Mouse (Mus musculus): Measurements from ENCODE around the gene Otop2. TPM values are rescaled to one million over a fixed set of nuclear protein-coding genes. Genes with fewer than 3 reads are reported as not detected.

Gene Otop2
- polyA plus RNA-seq, 2 experiments, result not detected

- Histone ChIP-seq H3K9me3 (ENCODE audit: control insufficient read depth, low read length) (no peaks in the 10 kb centered on the region), H3K4me3 (ENCODE audit: insufficient read depth in 1 of 2, low read depth in 2 of 2, low read length in 2 of 2) (no peak overlapping the region), H3K9ac (replicated peaks) (no peak overlapping the region), H3K4me1 (replicated peaks; ENCODE audit: control insufficient read depth in 2 of 2, insufficient read depth in 2 of 2, low read length in 1 of 2) (peaks cover 0 to 5% of the 10 kb centered on the region in 2 experiments; a peak in 2 of 4 replicates), H3K27ac (no peak overlapping the region), H3K27me3 (ENCODE audit: control insufficient read depth, insufficient read depth, low read length) (no peaks in the 10 kb centered on the region), H3K4me2 (ENCODE audit: low read depth) (no peak overlapping the region), H3K36me3 (replicated peaks; ENCODE audit: control insufficient read depth, insufficient read depth, low read depth) (no peaks in the 10 kb centered on the region)
- DNase-seq (ENCODE audit: low read depth in 3 of 3, low spot score in 3 of 3) (no peak), ATAC-seq (ENCODE audit: insufficient read depth) (no peak)
- WGBS (ENCODE audit: insufficient replicate concordance), result 61% methylated on average over 19 of the region's 19 CpGs
- no peak for TF ChIP-seq EP300 (IDR thresholded peaks at IDR 0.05; ENCODE audit: low read depth)
- no peak for TF ChIP-seq CTCF (IDR thresholded peaks at IDR 0.05; ENCODE audit: low read depth)
These were observed 20.6 kb upstream of the Otop2 start for GRCm38 (mm10) chr11:115286201-115286993.

DNA sequence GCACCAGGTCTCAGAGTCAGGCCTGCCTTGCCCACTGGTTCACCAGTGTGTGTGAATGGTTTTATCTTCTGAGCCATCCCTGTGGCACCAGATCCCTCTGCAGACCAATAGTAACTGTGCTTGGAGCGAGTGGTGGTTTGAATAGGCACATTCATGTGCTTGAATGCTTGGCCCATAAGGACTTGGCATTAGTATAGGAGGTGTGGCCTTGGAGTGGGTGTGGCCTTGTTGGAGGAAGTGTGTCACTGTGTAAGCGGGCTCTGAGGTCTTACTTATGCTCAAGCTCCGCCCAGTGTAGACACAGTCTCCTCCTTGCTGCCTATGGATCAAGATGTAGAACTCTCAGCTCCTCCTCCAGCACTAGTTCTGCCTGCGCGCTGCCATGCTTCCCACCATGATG lies 19.6 kb upstream of the Otop2 start:
- no peak overlapping the region for H3K9ac ChIP-seq (replicated peaks)
- H3K27ac ChIP-seq, result no peak overlapping the region
- H3K36me3 ChIP-seq (replicated peaks; ENCODE audit: control insufficient read depth, insufficient read depth, low read depth), result no peaks in the 10 kb centered on the region
- ATAC-seq (ENCODE audit: insufficient read depth) (no peak), DNase-seq (ENCODE audit: low read depth in 3 of 3, low spot score in 3 of 3) (no peak)
- H3K27me3 ChIP-seq (ENCODE audit: control insufficient read depth, insufficient read depth, low read length), result no peaks in the 10 kb centered on the region
- H3K9me3 ChIP-seq (ENCODE audit: control insufficient read depth, low read length), result no peaks in the 10 kb centered on the region
- peaks cover 0 to 7% of the 10 kb centered on the region in 2 experiments; a peak in 2 of 4 replicates for H3K4me1 ChIP-seq (replicated peaks; ENCODE audit: control insufficient read depth in 2 of 2, insufficient read depth in 2 of 2, low read length in 1 of 2)
- 61% methylated on average over 5 of the region's 5 CpGs for WGBS (ENCODE audit: insufficient replicate concordance)
- no peak overlapping the region for H3K4me3 ChIP-seq (ENCODE audit: insufficient read depth in 1 of 2, low read depth in 2 of 2, low read length in 2 of 2)
- no peak for TF ChIP-seq CTCF (IDR thresholded peaks at IDR 0.05; ENCODE audit: low read depth)
- no peak for TF ChIP-seq EP300 (IDR thresholded peaks at IDR 0.05; ENCODE audit: low read depth)
- H3K4me2 ChIP-seq (ENCODE audit: low read depth), result no peak overlapping the region

DNA sequence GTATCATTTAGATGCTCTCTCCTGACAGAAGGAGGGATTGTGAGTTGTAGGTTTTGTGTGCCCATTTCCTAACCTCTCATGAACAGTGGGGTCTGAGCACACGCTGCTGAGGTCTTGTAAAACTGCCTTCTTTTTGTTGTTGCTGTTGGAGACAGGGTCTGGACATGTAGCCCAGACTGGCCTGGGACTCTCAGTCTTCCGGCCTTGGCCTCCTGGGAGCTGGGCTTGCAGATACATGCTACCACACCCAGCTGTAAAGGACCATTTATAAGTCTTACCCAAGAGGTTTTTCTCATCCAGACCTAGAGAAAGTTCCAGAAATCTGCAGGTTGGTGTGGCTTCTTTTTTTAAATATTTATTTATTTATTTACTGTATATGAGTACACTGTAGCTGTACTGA lies 18.7 kb upstream of the Otop2 start:
- no peak overlapping the region for H3K9ac ChIP-seq (replicated peaks)
- H3K4me3 ChIP-seq (ENCODE audit: insufficient read depth in 1 of 2, low read depth in 2 of 2, low read length in 2 of 2), result no peak overlapping the region
- DNase-seq (ENCODE audit: low read depth in 3 of 3, low spot score in 3 of 3) (no peak), ATAC-seq (ENCODE audit: insufficient read depth) (no peak)
- H3K9me3 ChIP-seq (ENCODE audit: control insufficient read depth, low read length), result no peaks in the 10 kb centered on the region
- no peak overlapping the region for H3K27ac ChIP-seq
- H3K4me2 ChIP-seq (ENCODE audit: low read depth), result no peak overlapping the region
- H3K36me3 ChIP-seq (replicated peaks; ENCODE audit: control insufficient read depth, insufficient read depth, low read depth), result no peaks in the 10 kb centered on the region
- no peak for TF ChIP-seq EP300 (IDR thresholded peaks at IDR 0.05; ENCODE audit: low read depth)
- no peak for TF ChIP-seq CTCF (IDR thresholded peaks at IDR 0.05; ENCODE audit: low read depth)
- peaks cover 0 to 7% of the 10 kb centered on the region in 2 experiments; a peak in 2 of 4 replicates for H3K4me1 ChIP-seq (replicated peaks; ENCODE audit: control insufficient read depth in 2 of 2, insufficient read depth in 2 of 2, low read length in 1 of 2)
- 61% methylated on average over 2 of the region's 2 CpGs for WGBS (ENCODE audit: insufficient replicate concordance)
- no peaks in the 10 kb centered on the region for H3K27me3 ChIP-seq (ENCODE audit: control insufficient read depth, insufficient read depth, low read length)

DNA sequence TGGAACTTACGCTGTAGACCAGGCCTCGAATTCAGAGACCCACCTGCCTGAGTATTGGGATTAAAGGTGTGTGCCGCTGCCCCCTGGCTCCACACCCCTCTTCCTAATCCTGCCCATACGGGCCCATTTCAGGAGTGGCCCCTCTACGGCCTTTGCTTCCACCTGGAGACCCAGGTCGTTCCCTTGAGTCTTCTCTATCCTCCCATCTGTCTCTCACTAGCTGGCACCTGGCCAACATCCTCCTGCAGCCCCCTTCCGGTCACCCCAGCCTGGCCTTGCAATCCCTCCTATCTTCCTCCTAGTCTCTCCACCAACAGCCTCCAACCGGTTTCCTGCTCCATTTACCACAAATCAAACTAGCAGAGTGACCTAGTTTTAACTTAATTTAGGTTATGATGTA lies 17.1 kb upstream of the Otop2 start:
- Histone ChIP-seq H3K27me3 (ENCODE audit: control insufficient read depth, insufficient read depth, low read length) (no peaks in the 10 kb centered on the region), H3K27ac (no peak overlapping the region), H3K9ac (replicated peaks) (no peak overlapping the region), H3K4me2 (ENCODE audit: low read depth) (no peak overlapping the region), H3K36me3 (replicated peaks; ENCODE audit: control insufficient read depth, insufficient read depth, low read depth) (no peaks in the 10 kb centered on the region), H3K4me1 (replicated peaks; ENCODE audit: control insufficient read depth in 2 of 2, insufficient read depth in 2 of 2, low read length in 1 of 2) (peaks cover 0 to 7% of the 10 kb centered on the region in 2 experiments; a peak in 2 of 4 replicates), H3K9me3 (ENCODE audit: control insufficient read depth, low read length) (no peaks in the 10 kb centered on the region), H3K4me3 (ENCODE audit: insufficient read depth in 1 of 2, low read depth in 2 of 2, low read length in 2 of 2) (no peak overlapping the region)
- ATAC-seq (ENCODE audit: insufficient read depth) (no peak), DNase-seq (ENCODE audit: low read depth in 3 of 3, low spot score in 3 of 3) (no peak)
- no peak for TF ChIP-seq CTCF (IDR thresholded peaks at IDR 0.05; ENCODE audit: low read depth)
- no peak for TF ChIP-seq EP300 (IDR thresholded peaks at IDR 0.05; ENCODE audit: low read depth)
- WGBS (ENCODE audit: insufficient replicate concordance), result 59% methylated on average over 8 of the region's 8 CpGs

DNA sequence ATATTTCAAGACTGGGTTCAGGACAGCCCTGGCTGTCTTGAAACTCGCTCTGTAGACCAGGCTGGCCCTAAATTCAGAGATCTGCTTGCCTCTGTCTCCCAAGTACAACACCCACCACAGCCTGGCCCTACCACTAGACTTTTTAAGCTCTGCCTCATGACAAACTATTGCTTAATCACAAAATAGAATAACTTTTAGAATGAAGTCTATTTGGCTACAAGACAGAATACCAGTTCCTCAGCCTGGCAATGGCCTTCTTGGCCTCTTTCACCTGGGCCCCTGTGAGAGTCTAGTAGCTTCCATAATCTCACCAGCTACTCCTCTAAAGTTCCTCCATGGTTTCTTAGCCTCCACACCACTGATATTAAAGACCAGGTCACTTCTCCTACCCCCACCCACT lies 16.6 kb upstream of the Otop2 start:
- Histone ChIP-seq H3K4me2 (ENCODE audit: low read depth) (no peak overlapping the region), H3K9ac (replicated peaks) (no peak overlapping the region), H3K9me3 (ENCODE audit: control insufficient read depth, low read length) (no peaks in the 10 kb centered on the region), H3K4me3 (ENCODE audit: insufficient read depth in 1 of 2, low read depth in 2 of 2, low read length in 2 of 2) (no peak overlapping the region), H3K36me3 (replicated peaks; ENCODE audit: control insufficient read depth, insufficient read depth, low read depth) (no peaks in the 10 kb centered on the region), H3K27ac (no peak overlapping the region), H3K4me1 (replicated peaks; ENCODE audit: control insufficient read depth in 2 of 2, insufficient read depth in 2 of 2, low read length in 1 of 2) (peaks cover 0 to 7% of the 10 kb centered on the region in 2 experiments; a peak in 2 of 4 replicates), H3K27me3 (ENCODE audit: control insufficient read depth, insufficient read depth, low read length) (no peaks in the 10 kb centered on the region)
- TF ChIP-seq EP300 (IDR thresholded peaks at IDR 0.05; ENCODE audit: low read depth) (no peak), CTCF (IDR thresholded peaks at IDR 0.05; ENCODE audit: low read depth) (no peak)
- ATAC-seq (ENCODE audit: insufficient read depth) (no peak), DNase-seq (ENCODE audit: low read depth in 3 of 3, low spot score in 3 of 3) (no peak)
- 50% methylated on average over 1 of the region's 1 CpGs for WGBS (ENCODE audit: insufficient replicate concordance)
